Mouse (Mus musculus): ENCODE data around the gene Exoc2.

DNA sequence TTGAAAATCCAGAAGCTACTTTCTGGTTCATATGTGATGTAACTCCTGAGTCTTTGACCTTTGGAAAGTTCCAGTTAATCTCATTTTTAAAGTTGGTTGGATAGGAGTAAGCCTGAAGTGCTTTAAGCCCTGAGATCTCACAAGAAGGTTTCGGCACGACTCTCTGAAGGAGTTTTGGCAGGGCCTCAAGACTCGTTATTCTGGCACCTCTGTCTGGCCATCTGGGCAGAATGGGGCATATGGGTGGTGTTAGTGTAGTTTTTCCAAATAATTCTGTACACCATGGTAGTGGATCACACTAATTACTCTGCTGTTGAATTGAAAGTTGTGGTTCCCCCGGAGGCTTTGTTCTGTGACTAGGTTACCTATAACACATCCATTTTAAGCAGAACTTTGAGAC lies 4.3 kb upstream of the Exoc2 start:
- no peak for TF ChIP-seq CTCF (IDR thresholded peaks at IDR 0.05; ENCODE audit: low read depth)
- no peak for TF ChIP-seq EP300 (optimal IDR thresholded peaks at IDR 0.05)
